In the genomic region with DNA sequence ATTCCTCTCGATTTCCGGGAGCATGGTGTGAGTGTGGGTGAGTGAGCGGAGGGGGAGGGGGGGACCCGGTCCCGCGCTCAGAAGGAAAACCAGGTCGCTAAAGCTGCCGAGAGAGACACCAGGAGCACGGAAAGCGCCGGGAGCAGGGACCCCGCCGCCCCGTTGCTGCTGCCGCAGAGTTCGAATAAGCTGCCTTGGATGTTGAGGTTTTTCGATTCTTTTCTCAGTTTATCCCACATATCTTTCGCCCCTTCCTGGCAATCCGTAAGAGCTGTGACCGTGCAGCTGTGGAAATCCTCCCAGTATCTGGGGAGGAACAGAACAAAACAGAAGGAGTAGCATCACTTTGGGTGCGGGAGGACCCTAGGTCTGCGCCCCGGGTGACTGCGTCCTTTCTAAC, we compare ENCODE assay signal across 8 mouse cellular contexts. TPM values are rescaled to one million over a fixed set of nuclear protein-coding genes. Genes with fewer than 3 reads are reported as not detected.
DNase-seq lines count a peak whose midpoint lies in the region; ATAC-seq and TF ChIP-seq lines count a peak whose summit lies in the region.

No protein-coding gene starts in this region.

- H3K9me3 ChIP-seq in kidney, postnatal 0 days (replicated peaks; ENCODE audit: low read length): no peaks in the 10 kb centered on the region
- no peaks in the 10 kb centered on the region for H3K9me3 ChIP-seq in embryonic facial prominence, embryonic 12.5 days
- no peaks in the 10 kb centered on the region for H3K9me3 ChIP-seq in neural tube, embryonic 13.5 days

- no peak overlapping the region for H3K9ac ChIP-seq in kidney, postnatal 0 days (ENCODE audit: low read depth, low read length)
- H3K9ac ChIP-seq in embryonic facial prominence, embryonic 12.5 days: peak overlapping the region; percentile 33; the same call in 1 of the 2 replicates
- H3K9ac ChIP-seq in neural tube, embryonic 13.5 days: peak overlapping the region; percentile 87

- peak overlapping the region; percentile 24; the same call in 1 of the 2 replicates for H3K4me3 ChIP-seq in kidney, postnatal 0 days (replicated peaks; ENCODE audit: low read depth, low read length)
- H3K4me3 ChIP-seq in bone marrow macrophage, adult 2 months (ENCODE audit: insufficient read depth, low read length): peak overlapping the region; percentile 43; the same call in 1 of the 2 replicates
- peak overlapping the region; percentile 35 for H3K4me3 ChIP-seq in embryonic facial prominence, embryonic 12.5 days
- peak overlapping the region; percentile 56 for H3K4me3 ChIP-seq in layer of hippocampus, adult 2 months
- peak overlapping the region; percentile 54 for H3K4me3 ChIP-seq in neural tube, embryonic 13.5 days

- no peak overlapping the region for H3K27ac ChIP-seq in kidney, postnatal 0 days
- H3K27ac ChIP-seq in bone marrow macrophage, adult 2 months (ENCODE audit: insufficient read depth, low read depth, low read length): no peak overlapping the region
- H3K27ac ChIP-seq in embryonic facial prominence, embryonic 12.5 days: no peak overlapping the region
- peak overlapping the region; percentile 90 for H3K27ac ChIP-seq in layer of hippocampus, adult 2 months
- H3K27ac ChIP-seq in neural tube, embryonic 13.5 days (replicated peaks): peak overlapping the region; percentile 97

- no peak for TF ChIP-seq POLR2A in bone marrow macrophage, adult 2 months (IDR thresholded peaks at IDR 0.05; ENCODE audit: borderline replicate concordance, low read depth, low read length)

- ATAC-seq in kidney, postnatal 0 days (replicated peaks; ENCODE audit: low FRiP score, low read depth): no peak
- ATAC-seq in embryonic facial prominence, embryonic 12.5 days (ENCODE audit: insufficient number of reproducible peaks, insufficient read depth, low FRiP score, low TSS enrichment): no peak
- no peak for ATAC-seq in neural tube, embryonic 13.5 days (ENCODE audit: low read depth)

- no peak overlapping the region for H3K4me2 ChIP-seq in kidney, postnatal 0 days (ENCODE audit: low read length)
- H3K4me2 ChIP-seq in embryonic facial prominence, embryonic 12.5 days (replicated peaks): peak overlapping the region; percentile 52
- peak overlapping the region; percentile 72 for H3K4me2 ChIP-seq in neural tube, embryonic 13.5 days

- no peaks in the 10 kb centered on the region for H3K36me3 ChIP-seq in kidney, postnatal 0 days (ENCODE audit: insufficient read depth, low read length)
- H3K36me3 ChIP-seq in embryonic facial prominence, embryonic 12.5 days: no peaks in the 10 kb centered on the region
- H3K36me3 ChIP-seq in neural tube, embryonic 13.5 days: no peaks in the 10 kb centered on the region

- 0 out of 2 replicates have a peak, but pooled peaks cover 5% of the 10 kb centered on the region for H3K4me1 ChIP-seq in kidney, postnatal 0 days (replicated peaks; ENCODE audit: insufficient read depth, low read length)
- H3K4me1 ChIP-seq in bone marrow macrophage, adult 2 months (ENCODE audit: control insufficient read depth, insufficient read depth, low read length): peaks cover 3% of the 10 kb centered on the region; the same call in 1 of the 2 replicates
- peaks cover 22% of the 10 kb centered on the region for H3K4me1 ChIP-seq in embryonic facial prominence, embryonic 12.5 days
- peaks cover 57% of the 10 kb centered on the region for H3K4me1 ChIP-seq in neural tube, embryonic 13.5 days (replicated peaks)

- H3K27me3 ChIP-seq in kidney, postnatal 0 days (ENCODE audit: insufficient read depth, low read length): peaks cover 81% of the 10 kb centered on the region
- H3K27me3 ChIP-seq in embryonic facial prominence, embryonic 12.5 days: peaks cover 92% of the 10 kb centered on the region
- H3K27me3 ChIP-seq in neural tube, embryonic 13.5 days: peaks cover 91% of the 10 kb centered on the region

- WGBS in kidney, postnatal 0 days: 1% methylated on average over 24 of the region's 24 CpGs
- 0% methylated on average over 24 of the region's 24 CpGs for WGBS in embryonic facial prominence, embryonic 12.5 days
- WGBS in neural tube, embryonic 13.5 days: under 1% methylated on average over 24 of the region's 24 CpGs

- no peak for TF ChIP-seq CTCF in kidney, postnatal 0 days (IDR thresholded peaks at IDR 0.05; ENCODE audit: low read depth)
- no peak for TF ChIP-seq CTCF in bone marrow macrophage, adult 2 months (IDR thresholded peaks at IDR 0.05; ENCODE audit: low read depth, low read length)
- TF ChIP-seq CTCF in layer of hippocampus, adult 2 months (conservative IDR thresholded peaks at IDR 0.05): no peak

- no peak for DNase-seq in kidney, postnatal 0 days (ENCODE audit: low spot score)
- no peak for DNase-seq in kidney, adult 11 months
- DNase-seq in layer of hippocampus, adult 2 months (ENCODE audit: low spot score in 2 of 2): peak in 1 of 2 experiments; percentile 35
- no peak for DNase-seq in ovary, postnatal 36 days (ENCODE audit: low spot score)
- DNase-seq in kidney, adult 9 months: no peak

RNA-seq across cellular contexts. Expression of gene Nrn1, which starts 8.4 kb away (rescaled TPM):
- 0.16 TPM in 1 of 2 replicates, not detected in the other for polyA plus RNA-seq in kidney, postnatal 0 days (2015; fragmentation: Nextera tagmentation; extraction: Ambion mirVana)
- not detected in 2 replicates for polyA plus RNA-seq in bone marrow macrophage, adult 2 months (2012; ENCODE audit: insufficient read depth, insufficient read length, missing spikeins)
- 5.2 and 7.1 TPM in 2 replicates for polyA plus RNA-seq in embryonic facial prominence, embryonic 12.5 days (2016; fragmentation: Nextera tagmentation; extraction: Ambion mirVana)
- 100 to 1,000 TPM; 293 to 318 TPM for total RNA-seq in layer of hippocampus, adult 2 months (2021)
- 74.3 and 74.7 TPM in 2 replicates for polyA plus RNA-seq in neural tube, embryonic 13.5 days (2015; fragmentation: Nextera tagmentation; extraction: Ambion mirVana)

Comparison
In these comparisons a context has a peak if more than half of its experiments do, and no peak if none do; other contexts are left out.
1. H3K27ac ChIP-seq: peak in layer of hippocampus, adult 2 months (single experiment) and neural tube, embryonic 13.5 days (single experiment); none in kidney, postnatal 0 days (single experiment), bone marrow macrophage, adult 2 months (single experiment) and embryonic facial prominence, embryonic 12.5 days (single experiment).
2. Peak in every context shown above with its lines, with median percentiles within 50 percentile points of each other: H3K4me3 ChIP-seq.